Mouse (Mus musculus) ES-E14 (cell line): Measurements from ENCODE around the gene Fhad1. TPM values are rescaled to one million over a fixed set of nuclear protein-coding genes. Genes with fewer than 3 reads are reported as not detected.

Experiments used
- DNase-seq: peaks from one replicate; pipeline ENCODE4 v3.0.0-alpha.2; 2013; ENCODE audit warnings: low read depth, low spot score
- H3K27ac ChIP-seq: 2 replicates; pipeline ENCODE4 v1.5.1; 2012; ENCODE audit warnings: low read depth, mild to moderate bottlenecking, low read length, moderate library complexity, mixed read lengths; ENCODE audit not compliant: poor library complexity, insufficient read depth, severe bottlenecking
- H3K36me3 ChIP-seq: 2 replicates; pipeline ENCODE4 v1.6.1; 2012; ENCODE audit warnings: mild to moderate bottlenecking, low read length, moderate library complexity, mixed read lengths; ENCODE audit not compliant: control insufficient read depth, poor library complexity, insufficient read depth, severe bottlenecking
- H3K4me1 ChIP-seq, 2 experiments: fragments of 150-350 bp in 1 of 2; sonication (generic) in 1 of 2; 2 replicates each; pipeline ENCODE4 v1.6.1; 2012; ENCODE audit warnings: low read length in 2 of 2, mild to moderate bottlenecking in 1 of 2, mixed read lengths in 1 of 2; ENCODE audit not compliant: control insufficient read depth in 2 of 2, insufficient read depth in 2 of 2, poor library complexity in 1 of 2
- H3K4me3 ChIP-seq, 2 experiments: fragments of 150-350 bp in 1 of 2; sonication (generic) in 1 of 2; 2 replicates each; pipeline ENCODE4 v1.5.1; 2012; ENCODE audit warnings: low read length in 2 of 2, low read depth in 1 of 2, mild to moderate bottlenecking in 1 of 2, mixed read lengths in 1 of 2; ENCODE audit not compliant: insufficient read depth in 1 of 2, poor library complexity in 1 of 2, severe bottlenecking in 1 of 2
- H3K9ac ChIP-seq: 2 replicates; pipeline ENCODE4 v1.6.1; 2012; ENCODE audit warnings: low read depth, mild to moderate bottlenecking, low read length, mixed read lengths; ENCODE audit not compliant: poor library complexity, insufficient read depth, severe bottlenecking
- H3K9me3 ChIP-seq: fragments of 150-350 bp; sonication (generic); 2 replicates; pipeline ENCODE4 v1.6.1; 2012; ENCODE audit warnings: low read depth, mild to moderate bottlenecking, low read length; ENCODE audit not compliant: control insufficient read depth, insufficient read depth
- CHD2 ChIP-seq: IDR thresholded peaks from 2 replicates; pipeline ENCODE4 v1.6.1; 2014; ENCODE audit warnings: mild to moderate bottlenecking, low read depth, low read length, inconsistent platforms
- HCFC1 ChIP-seq: IDR thresholded peaks from 2 replicates; pipeline ENCODE4 v1.6.1; 2012; ENCODE audit warnings: low read length, inconsistent platforms, borderline replicate concordance; ENCODE audit not compliant: insufficient read depth
- MAFK ChIP-seq: IDR thresholded peaks from 2 replicates; pipeline ENCODE4 v1.6.1; 2014; ENCODE audit warnings: mild to moderate bottlenecking, low read depth, low read length, inconsistent platforms; ENCODE audit not compliant: insufficient read depth
- ZC3H11A ChIP-seq: IDR thresholded peaks from 2 replicates; pipeline ENCODE4 v1.6.1; 2012; ENCODE audit warnings: low read depth, mild to moderate bottlenecking, inconsistent platforms, low read length, borderline replicate concordance
- ZNF384 ChIP-seq: IDR thresholded peaks from 2 replicates; pipeline ENCODE4 v1.6.1; 2012; ENCODE audit warnings: low read depth, low read length, inconsistent platforms
- in situ Hi-C, 2 experiments: fragments of 600-800 bp; cut with MboI; formaldehyde crosslinking; loops; one replicate each; pipeline ENCODE4 v1.15.1; 2025; ENCODE audit warnings: low sequenced_read_pairs in 2 of 2, inconsistent platforms in 1 of 2; ENCODE audit not compliant: unreplicated experiment in 2 of 2
- total RNA-seq: library from RNA; depleted of rRNA; stranded (reverse); fragments of 300-350 nt; gene quantifications from 2 replicates; pipeline ENCODE4 v1.2.3, GENCODE M21; 2012

Fhad1 gene
- total RNA-seq, 1 experiment, result 0.49 TPM

- TF ChIP-seq HCFC1, result no peak
- no peak for TF ChIP-seq CHD2
- TF ChIP-seq MAFK, result no peak
- Histone ChIP-seq H3K4me1 (peaks cover 6 to 10% of the 10 kb centered on the region in 2 experiments; a peak in 2 of 4 replicates), H3K9ac (no peak overlapping the region), H3K27ac (no peak overlapping the region), H3K9me3 (no peaks in the 10 kb centered on the region), H3K36me3 (no peaks in the 10 kb centered on the region), H3K4me3 (no peak overlapping the region)
- no peak for DNase-seq
- in situ Hi-C loops, result no loop called here
Observed at GRCm38 (mm10) chr4:142046496-142046895, 31.6 kb upstream of the Fhad1 start.

GRCm38 (mm10) chr4:142045595-142046163, 30.8 kb upstream of the Fhad1 start:
- DNase-seq, result no peak
- Histone ChIP-seq H3K9ac (no peak overlapping the region), H3K27ac (no peak overlapping the region), H3K4me1 (peaks cover 4 to 10% of the 10 kb centered on the region in 2 experiments; a peak in 2 of 4 replicates), H3K4me3 (no peak overlapping the region), H3K36me3 (no peaks in the 10 kb centered on the region), H3K9me3 (no peaks in the 10 kb centered on the region)
- in situ Hi-C loops, result no loop called here
- no peak for TF ChIP-seq HCFC1
- no peak for TF ChIP-seq CHD2
- no peak for TF ChIP-seq ZC3H11A
- no peak for TF ChIP-seq ZNF384
- TF ChIP-seq MAFK, result no peak

- Histone ChIP-seq H3K27ac (no peak overlapping the region), H3K9ac (no peak overlapping the region), H3K36me3 (no peaks in the 10 kb centered on the region), H3K9me3 (no peaks in the 10 kb centered on the region), H3K4me1 (peaks cover 4 to 9% of the 10 kb centered on the region in 2 experiments; a peak in 2 of 4 replicates), H3K4me3 (no peak overlapping the region)
- no peak for DNase-seq
- in situ Hi-C loops, result no loop called here
- no peak for TF ChIP-seq HCFC1
- no peak for TF ChIP-seq MAFK
- TF ChIP-seq CHD2, result no peak
- TF ChIP-seq ZNF384, result no peak
- no peak for TF ChIP-seq ZC3H11A
Observed at GRCm38 (mm10) chr4:142044452-142044851, 29.6 kb upstream of the Fhad1 start.

- DNase-seq, result no peak
- no peak overlapping the region for H3K9ac ChIP-seq
- in situ Hi-C loops, result no loop called here
- no peaks in the 10 kb centered on the region; the same call in 1 of the 2 replicates for H3K36me3 ChIP-seq
- TF ChIP-seq MAFK (no peak), ZNF384 (no peak), CHD2 (no peak), HCFC1 (no peak), ZC3H11A (no peak)
- H3K27ac ChIP-seq, result no peak overlapping the region
- peaks cover 0 to 2% of the 10 kb centered on the region in 2 experiments; a peak in 1 of 4 replicates for H3K4me1 ChIP-seq
- H3K4me3 ChIP-seq, result no peak overlapping the region
- no peaks in the 10 kb centered on the region for H3K9me3 ChIP-seq
Observed at GRCm38 (mm10) chr4:142039662-142040353, 24.9 kb upstream of the Fhad1 start.
